Mouse (Mus musculus) liver, embryonic 11.5 days (tissue): ENCODE results near the gene Stt3b. TPM values are rescaled to one million over a fixed set of nuclear protein-coding genes. Genes with fewer than 3 reads are reported as not detected.

Experiments
- ATAC-seq: fragments of 200-750 bp; cut with Nextera tagmentation; replicated peaks from 2 replicates; pipeline ENCODE4 v1.8.0; 2017; ENCODE audit warnings: moderate number of reproducible peaks, mild to moderate bottlenecking, moderate TSS enrichment, moderate library complexity; ENCODE audit not compliant: low FRiP score
- DNase-seq: peaks from one replicate; pipeline ENCODE4 v3.0.0-alpha.2; 2017; ENCODE audit warnings: low spot score
- H3K27ac ChIP-seq: fragments of 300-500 bp; sonication (generic); 2 replicates; pipeline ENCODE4 v1.5.1; 2014; ENCODE audit warnings: mild to moderate bottlenecking, low read depth, low read length, control low read depth
- H3K27me3 ChIP-seq: fragments of 300-500 bp; sonication (generic); replicated peaks from 2 replicates; pipeline ENCODE4 v1.6.1; 2014; ENCODE audit warnings: low read length, mixed read lengths; ENCODE audit not compliant: control insufficient read depth, insufficient read depth
- H3K36me3 ChIP-seq: fragments of 300-500 bp; sonication (generic); 2 replicates; pipeline ENCODE4 v1.6.1; 2014; ENCODE audit warnings: mild to moderate bottlenecking, low read length, moderate library complexity, mixed read lengths; ENCODE audit not compliant: control insufficient read depth, insufficient read depth
- H3K4me1 ChIP-seq: fragments of 300-500 bp; sonication (generic); replicated peaks from 2 replicates; pipeline ENCODE4 v1.6.1; 2014; ENCODE audit warnings: low read length, mixed read lengths; ENCODE audit not compliant: control insufficient read depth, insufficient read depth
- H3K4me2 ChIP-seq: fragments of 300-500 bp; sonication (generic); 2 replicates; pipeline ENCODE4 v1.6.1; 2014; ENCODE audit warnings: mild to moderate bottlenecking, control low read depth, moderate library complexity
- H3K4me3 ChIP-seq: fragments of 300-500 bp; sonication (generic); 2 replicates; pipeline ENCODE4 v1.5.1; 2014; ENCODE audit warnings: low read depth, low read length, control low read depth
- H3K9ac ChIP-seq: fragments of 300-500 bp; sonication (generic); 2 replicates; pipeline ENCODE4 v1.6.1; 2014; ENCODE audit warnings: low read depth, low read length, control low read depth
- H3K9me3 ChIP-seq: fragments of 300-500 bp; sonication (generic); 2 replicates; pipeline ENCODE4 v1.6.1; 2016; ENCODE audit warnings: low read length, inconsistent platforms, mixed read lengths; ENCODE audit not compliant: control insufficient read depth
- WGBS: fragments of 180-500 bp; shearing (Covaris S2); extraction: QIAGEN DNeasy Blood & Tissue Kit; methylation state at CpG from one replicate; pipeline ENCODE4 v1.1.7; 2014; 5-methylcytosine and 5-hydroxymethylcytosine counted together
- polyA plus RNA-seq: library from polyadenylated mRNA; unstranded; fragments of >200 nt; fragmentation: Nextera tagmentation; extraction: Ambion mirVana; gene quantifications from 2 replicates; pipeline ENCODE4 v1.2.1, GENCODE M21; 2014

Gene Stt3b
- polyA plus RNA-seq, 1 experiment from 2014 or later: 113 TPM

DNA sequence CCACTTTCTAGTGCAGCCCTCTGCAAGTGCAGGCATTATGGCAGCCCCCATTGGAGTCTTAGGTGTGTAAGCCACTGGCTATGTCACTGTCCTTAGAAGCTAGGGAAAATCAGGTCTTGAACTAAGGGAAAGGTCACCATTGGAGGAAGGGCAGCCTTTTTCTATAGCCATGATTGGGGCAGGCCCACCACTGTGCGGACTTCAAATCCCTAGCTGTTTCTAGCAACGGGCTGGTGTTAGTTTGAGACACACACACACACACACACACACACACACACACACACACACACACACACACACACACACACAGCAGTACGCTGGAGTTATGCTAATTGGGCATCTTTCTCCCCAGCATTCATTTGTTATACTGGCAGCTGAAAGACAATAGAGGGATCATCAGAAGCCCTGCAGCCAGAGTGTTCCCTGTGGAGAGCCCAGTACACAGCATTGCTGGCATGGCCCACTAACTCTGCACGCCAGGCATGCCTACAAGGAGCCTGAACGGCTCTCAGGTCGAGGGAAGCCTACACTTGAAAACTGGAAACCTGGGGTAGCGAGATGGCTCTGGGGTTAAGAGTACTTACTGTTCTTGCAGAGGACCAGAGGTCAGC, 85.4 kb downstream of the Stt3b start:
- Histone ChIP-seq H3K4me2 (no peak overlapping the region), H3K9ac (no peak overlapping the region), H3K4me3 (no peak overlapping the region), H3K9me3 (no peaks in the 10 kb centered on the region), H3K4me1 (0 out of 2 replicates have a peak, but pooled peaks cover 4% of the 10 kb centered on the region), H3K27ac (no peak overlapping the region), H3K27me3 (no peaks in the 10 kb centered on the region), H3K36me3 (no peaks in the 10 kb centered on the region)
- no peak for DNase-seq
- WGBS: 73% methylated on average over 7 of the region's 7 CpGs
- ATAC-seq: no peak

DNA sequence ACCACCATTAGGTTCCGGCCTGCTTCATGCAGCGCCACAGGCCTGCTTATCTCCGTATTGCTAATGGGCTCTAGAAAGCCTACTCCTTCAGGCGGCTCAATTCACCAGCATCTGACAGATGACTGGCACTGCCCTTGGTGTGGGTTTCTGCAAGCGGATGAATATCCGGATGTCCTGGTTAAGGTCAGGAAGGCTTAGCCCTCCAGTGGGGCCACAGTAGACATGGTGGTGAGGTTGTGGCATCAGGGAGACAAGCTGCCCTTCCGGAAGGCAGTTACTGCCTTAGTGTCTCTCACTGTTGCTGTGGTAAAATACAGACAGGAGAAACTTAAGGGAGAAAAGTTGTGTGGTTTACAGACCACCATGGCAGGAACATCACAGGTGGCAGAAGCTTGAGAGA, 89.0 kb downstream of the Stt3b start:
- Histone ChIP-seq H3K9ac (no peak overlapping the region), H3K4me1 (peaks cover under 1% of the 10 kb centered on the region), H3K27ac (no peak overlapping the region), H3K36me3 (no peaks in the 10 kb centered on the region), H3K4me2 (no peak overlapping the region), H3K27me3 (no peaks in the 10 kb centered on the region), H3K4me3 (no peak overlapping the region), H3K9me3 (peaks cover 4% of the 10 kb centered on the region; the same call in 1 of the 2 replicates)
- DNase-seq: no peak
- WGBS: 78% methylated on average over 7 of the region's 7 CpGs
- no peak for ATAC-seq

DNA sequence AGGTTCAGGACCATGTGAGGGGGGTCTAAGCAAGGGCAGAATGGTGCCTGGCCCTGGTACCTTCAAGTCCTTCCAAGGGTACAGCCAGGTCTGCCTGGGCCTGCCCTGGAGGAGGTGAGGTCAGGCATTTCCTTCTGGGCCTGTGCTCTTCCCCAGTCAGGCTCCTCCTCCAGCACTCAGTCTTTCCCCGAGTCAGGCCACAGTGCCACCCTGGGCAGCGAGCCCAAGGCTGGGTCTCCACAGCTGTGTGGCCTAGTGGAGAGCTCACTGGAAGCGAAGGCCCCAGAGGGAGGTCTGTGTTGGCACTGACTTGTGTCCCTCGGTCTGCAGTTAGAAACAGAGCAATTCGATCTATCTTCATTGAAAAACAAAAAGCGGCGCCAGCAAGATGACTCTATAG, 89.8 kb downstream of the Stt3b start:
- no peak for ATAC-seq
- no peak overlapping the region for H3K9ac ChIP-seq
- 75% methylated on average over 7 of the region's 7 CpGs for WGBS
- DNase-seq: no peak
- no peak overlapping the region for H3K4me3 ChIP-seq
- H3K36me3 ChIP-seq: no peaks in the 10 kb centered on the region
- peaks cover 9% of the 10 kb centered on the region for H3K4me1 ChIP-seq
- no peak overlapping the region for H3K4me2 ChIP-seq
- peaks cover 4% of the 10 kb centered on the region; the same call in 1 of the 2 replicates for H3K9me3 ChIP-seq
- H3K27me3 ChIP-seq: no peaks in the 10 kb centered on the region
- no peak overlapping the region for H3K27ac ChIP-seq

DNA sequence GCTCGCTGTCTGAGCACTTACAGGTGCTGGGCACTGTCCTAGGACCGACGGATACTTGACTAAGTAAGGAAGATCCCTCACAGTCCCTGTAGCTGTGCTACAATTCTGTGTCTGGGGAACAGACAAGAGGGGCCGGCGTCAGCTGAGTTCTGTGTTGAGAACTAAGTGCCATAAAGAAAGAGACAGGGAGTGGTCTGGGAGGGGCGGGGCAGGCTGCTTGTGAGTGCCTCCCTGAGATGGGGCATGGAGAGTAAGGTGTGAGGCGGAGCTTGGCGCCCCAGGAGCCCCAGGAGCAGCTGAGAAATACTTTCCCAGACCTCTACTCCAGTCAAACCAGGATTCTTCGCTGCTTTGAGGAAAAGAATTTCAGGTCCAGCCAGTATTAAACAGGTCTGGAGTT, 92.2 kb downstream of the Stt3b start:
- Histone ChIP-seq H3K27ac (no peak overlapping the region), H3K27me3 (no peaks in the 10 kb centered on the region), H3K9ac (no peak overlapping the region), H3K36me3 (no peaks in the 10 kb centered on the region), H3K4me2 (0 out of 2 replicates have a peak overlapping the region, but pooled peaks have one; percentile 24), H3K4me3 (no peak overlapping the region), H3K4me1 (peaks cover 16% of the 10 kb centered on the region), H3K9me3 (peaks cover 4% of the 10 kb centered on the region; the same call in 1 of the 2 replicates)
- DNase-seq: no peak
- peak; percentile 67 for ATAC-seq
- 36% methylated on average over 9 of the region's 9 CpGs for WGBS

DNA sequence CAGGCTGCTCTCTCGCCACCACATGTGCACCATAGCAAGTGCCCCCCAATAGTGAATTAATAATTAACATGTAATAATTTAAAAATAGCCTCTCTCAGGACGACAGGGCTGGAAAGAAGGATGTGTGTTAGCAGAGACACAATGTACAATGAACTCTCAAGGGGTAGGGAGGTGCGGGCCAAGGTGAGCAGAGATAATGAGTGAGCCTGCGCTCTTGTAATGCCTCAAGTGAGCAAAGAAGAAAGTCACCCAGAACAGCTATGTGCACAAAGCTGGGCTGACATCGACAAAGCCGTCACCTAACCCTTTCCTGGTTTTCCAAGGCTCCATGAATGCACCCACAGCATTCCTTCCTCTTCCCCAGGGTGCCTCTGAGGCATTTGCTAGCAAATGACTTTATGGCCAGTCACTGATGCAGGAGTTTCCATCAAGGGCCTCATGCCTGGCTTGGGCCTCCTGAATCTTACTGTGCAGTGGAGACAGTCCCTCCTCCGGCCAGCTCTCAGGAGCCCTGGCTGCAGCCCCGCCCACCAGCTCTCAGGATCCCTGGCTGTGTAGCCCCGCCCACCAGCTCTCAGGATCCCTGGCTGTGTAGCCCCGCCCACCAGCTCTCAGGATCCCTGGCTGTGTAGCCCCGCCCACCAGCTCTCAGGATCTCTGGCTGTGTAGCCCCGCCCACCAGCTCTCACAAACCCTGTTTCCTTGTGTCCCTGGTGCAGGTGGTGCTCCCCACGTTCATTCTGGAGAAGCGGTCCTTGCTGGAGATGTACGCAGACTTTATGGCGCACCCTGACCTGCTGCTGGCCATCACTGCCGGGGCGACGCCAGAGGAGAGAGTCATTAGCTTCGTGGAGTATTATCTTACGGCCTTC, 94.2 kb downstream of the Stt3b start:
- no peak overlapping the region for H3K9ac ChIP-seq
- H3K4me1 ChIP-seq: peaks cover 16% of the 10 kb centered on the region
- DNase-seq (peak; percentile 57), ATAC-seq (peak; percentile 81)
- no peak overlapping the region for H3K27ac ChIP-seq
- H3K4me3 ChIP-seq: no peak overlapping the region
- H3K27me3 ChIP-seq: no peaks in the 10 kb centered on the region
- H3K36me3 ChIP-seq: no peaks in the 10 kb centered on the region
- H3K9me3 ChIP-seq: peaks cover 4% of the 10 kb centered on the region; the same call in 1 of the 2 replicates
- peak overlapping the region; percentile 27 for H3K4me2 ChIP-seq
- WGBS: 30% methylated on average over 21 of the region's 21 CpGs

DNA sequence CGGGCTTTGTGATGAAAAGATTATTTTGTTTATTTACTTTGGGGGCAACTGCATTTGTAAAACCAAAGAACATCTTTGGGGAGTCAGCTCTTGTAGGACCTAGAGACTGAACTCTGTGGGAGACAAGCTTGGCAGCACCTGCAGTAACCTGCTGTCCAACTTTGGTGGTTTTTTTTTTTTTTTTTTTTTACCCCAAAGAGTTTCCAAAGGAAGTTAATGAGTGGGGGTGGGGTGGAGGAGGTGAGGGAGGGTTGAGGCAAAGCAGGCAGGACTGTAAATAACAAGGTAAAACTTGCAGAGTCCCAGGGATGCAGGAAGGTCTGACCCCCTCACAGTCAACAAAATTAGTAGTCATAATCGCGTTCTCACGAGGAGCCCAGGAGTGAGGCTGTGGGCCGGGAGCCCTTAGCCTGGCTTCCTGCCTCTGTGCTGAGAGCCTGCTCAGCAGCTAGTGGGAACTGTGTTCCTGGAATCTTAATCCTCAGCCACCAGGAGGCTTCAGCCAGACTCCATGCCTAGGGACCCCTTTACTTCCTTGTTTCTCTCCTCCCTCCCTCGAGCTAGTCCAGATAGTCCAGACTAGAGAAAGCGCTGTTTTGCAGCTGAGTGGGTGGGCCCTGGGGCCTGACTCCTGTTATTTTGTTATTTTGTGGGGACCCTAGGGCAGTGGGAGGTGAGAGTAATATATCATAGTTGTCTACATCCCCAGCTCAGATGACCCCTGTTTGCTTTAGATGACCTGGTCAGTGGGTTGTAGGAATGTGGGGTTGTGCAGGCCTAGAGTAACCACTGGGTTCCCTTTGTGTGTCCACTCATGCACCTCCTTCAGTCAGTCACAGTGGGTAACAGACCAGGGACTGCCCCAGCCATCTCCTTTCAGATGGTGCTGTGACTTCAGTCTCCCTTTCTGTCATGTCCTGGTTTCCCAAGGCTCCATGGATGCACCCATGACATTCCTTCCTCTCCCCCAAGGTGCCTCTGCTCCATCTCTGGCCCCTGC, 95.3 kb downstream of the Stt3b start:
- DNase-seq (no peak), ATAC-seq (no peak)
- H3K27me3 ChIP-seq: no peaks in the 10 kb centered on the region
- no peak overlapping the region for H3K4me3 ChIP-seq
- 37% methylated on average over 7 of the region's 7 CpGs for WGBS
- no peak overlapping the region for H3K27ac ChIP-seq
- H3K9me3 ChIP-seq: peaks cover 4% of the 10 kb centered on the region; the same call in 1 of the 2 replicates
- H3K36me3 ChIP-seq: no peaks in the 10 kb centered on the region
- no peak overlapping the region for H3K9ac ChIP-seq
- H3K4me1 ChIP-seq: peaks cover 19% of the 10 kb centered on the region
- no peak overlapping the region for H3K4me2 ChIP-seq

GRCm38 (mm10) chr9:115213755-115214264, 96.4 kb downstream of the Stt3b start:
- no peaks in the 10 kb centered on the region for H3K36me3 ChIP-seq
- DNase-seq (no peak), ATAC-seq (no peak)
- H3K4me3 ChIP-seq: no peak overlapping the region
- peaks cover 26% of the 10 kb centered on the region for H3K4me1 ChIP-seq
- no peak overlapping the region for H3K4me2 ChIP-seq
- 88% methylated on average over 5 of the region's 5 CpGs for WGBS
- H3K27me3 ChIP-seq: no peaks in the 10 kb centered on the region
- peaks cover 2% of the 10 kb centered on the region; the same call in 1 of the 2 replicates for H3K9me3 ChIP-seq
- no peak overlapping the region for H3K9ac ChIP-seq
- H3K27ac ChIP-seq: no peak overlapping the region

DNA sequence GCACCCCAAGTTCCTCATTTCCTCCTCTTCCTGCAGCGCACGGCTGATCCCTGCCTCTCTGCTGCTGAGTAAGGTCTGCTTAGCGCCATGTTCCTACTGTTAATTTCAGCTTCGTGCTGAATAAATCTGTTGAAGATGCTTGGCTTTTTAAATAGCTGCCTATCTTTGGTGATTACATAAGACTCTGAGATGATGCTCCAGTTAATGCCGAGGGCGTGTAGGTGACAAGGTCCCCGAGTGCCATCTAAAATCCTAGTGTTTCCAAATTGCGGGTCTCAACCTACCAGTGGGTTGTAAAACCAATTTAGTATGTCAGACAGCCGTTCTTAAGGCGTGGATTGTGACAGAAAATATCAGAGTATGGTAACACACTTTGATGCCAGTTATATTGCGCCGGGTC, 99.7 kb downstream of the Stt3b start:
- Histone ChIP-seq H3K4me1 (peaks cover 28% of the 10 kb centered on the region), H3K4me3 (no peak overlapping the region), H3K9me3 (no peaks in the 10 kb centered on the region), H3K27ac (no peak overlapping the region), H3K36me3 (no peaks in the 10 kb centered on the region), H3K9ac (no peak overlapping the region), H3K4me2 (no peak overlapping the region), H3K27me3 (no peaks in the 10 kb centered on the region)
- DNase-seq (no peak), ATAC-seq (no peak)
- 85% methylated on average over 12 of the region's 12 CpGs for WGBS
